Mouse (Mus musculus): ENCODE measurements around the gene Vps35l. TPM values are rescaled to one million over a fixed set of nuclear protein-coding genes. Genes with fewer than 3 reads are reported as not detected.

Vps35l gene
- total RNA-seq, 1 experiment from 2014 or later = 76.6 TPM

DNA sequence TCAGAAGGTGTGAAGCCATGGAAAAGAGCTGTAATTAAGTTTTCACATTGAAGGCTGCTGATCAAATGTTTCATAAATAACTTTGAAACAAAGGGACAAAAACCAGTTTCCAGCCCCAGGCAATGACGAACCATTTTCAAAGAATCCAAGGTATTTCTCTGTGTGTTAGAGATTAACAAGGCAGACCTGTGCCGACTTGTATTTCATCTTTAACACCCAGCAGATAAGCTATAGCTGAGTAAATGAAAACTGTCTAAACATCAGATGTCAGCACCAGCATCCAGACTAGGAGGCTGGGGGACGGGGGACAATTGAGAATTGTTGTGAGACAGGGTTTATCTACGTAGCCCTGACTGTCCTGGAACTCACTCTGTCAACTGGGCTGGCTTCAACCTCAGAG, 143.9 kb downstream of the Vps35l start:
- DNase-seq = no peak

DNA sequence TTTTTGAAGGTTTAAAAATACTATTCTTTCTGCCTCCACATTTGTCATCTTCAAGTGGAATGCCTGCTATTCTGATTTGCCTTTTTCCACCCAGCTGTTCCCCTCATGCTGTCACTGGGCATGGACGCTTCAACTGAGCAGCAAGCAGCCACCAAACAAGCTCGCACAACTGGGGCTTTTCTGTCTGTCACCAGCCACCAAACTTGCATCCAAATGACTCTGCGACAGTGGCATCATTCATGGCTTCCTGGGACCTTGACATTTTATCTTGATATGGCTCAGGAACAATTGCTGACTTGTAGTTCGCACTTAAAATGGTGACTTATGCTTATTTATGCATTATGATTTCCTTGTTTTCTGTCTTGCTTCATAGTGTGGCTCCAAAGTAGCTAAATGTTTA, 144.9 kb downstream of the Vps35l start:
- no peak for DNase-seq

DNA sequence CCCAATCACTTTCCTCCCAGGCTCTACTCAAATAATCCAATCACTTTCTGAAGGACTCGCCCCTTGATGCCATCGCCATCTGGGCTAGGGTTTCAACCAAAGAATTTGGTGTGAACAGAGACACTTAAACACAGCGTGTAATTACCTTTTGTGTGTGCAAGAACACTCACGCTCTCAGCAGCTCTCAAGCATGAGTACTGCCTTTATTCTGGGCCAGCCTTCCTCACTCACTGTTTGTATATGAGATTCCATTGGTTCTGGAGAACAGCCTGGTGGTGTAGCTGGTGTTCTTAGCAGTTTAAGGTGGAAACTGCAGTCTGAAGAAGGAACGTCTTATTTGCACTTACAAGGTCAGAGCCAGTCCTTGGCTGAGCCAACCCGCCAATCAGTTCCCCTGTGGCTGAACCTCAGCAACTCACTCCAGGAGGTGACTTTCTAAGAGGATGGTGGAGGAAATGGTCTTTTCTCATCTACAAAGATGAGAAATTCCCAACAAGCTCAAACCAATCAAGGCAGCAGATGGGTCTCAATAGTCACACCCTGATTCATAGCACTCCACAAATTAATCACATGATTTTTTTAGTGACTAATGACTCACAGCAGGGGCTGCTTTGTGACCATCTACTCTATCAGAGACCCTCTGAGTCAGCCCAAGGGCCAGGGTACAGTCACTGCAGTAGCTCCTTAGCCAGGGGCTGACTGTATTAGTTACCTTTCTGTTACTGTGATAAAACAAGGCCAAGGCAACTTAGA, 147.5 kb downstream of the Vps35l start:
- no peak for DNase-seq

DNA sequence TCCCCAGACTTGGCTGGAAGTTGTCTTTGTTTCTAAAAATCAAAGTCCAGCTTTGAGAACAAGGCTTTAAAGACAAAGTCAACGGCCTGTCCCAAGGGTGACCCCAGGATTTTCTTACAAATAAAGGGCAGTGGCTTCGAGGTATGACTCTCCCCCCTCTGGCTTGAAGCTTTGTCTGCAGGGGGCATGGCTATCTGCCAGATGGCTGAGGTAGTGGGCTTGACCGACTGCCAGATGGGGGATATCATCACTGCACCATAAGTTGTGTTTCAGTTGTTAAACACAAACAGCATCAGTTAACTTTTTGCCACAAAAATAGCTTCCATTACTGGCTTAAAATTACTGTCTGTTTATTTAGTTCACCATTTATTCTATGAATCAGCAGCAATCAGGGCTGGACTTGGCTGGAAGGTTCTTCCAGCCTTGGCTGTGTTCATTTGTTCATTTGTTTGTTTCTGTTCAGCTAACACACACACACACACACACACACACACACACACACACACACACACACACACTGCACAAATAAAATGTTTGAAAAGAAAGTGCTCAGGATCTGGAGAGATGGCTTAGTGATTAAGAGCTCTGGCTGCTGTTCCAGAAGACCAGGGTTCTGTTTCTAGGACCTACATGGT, 149.1 kb downstream of the Vps35l start:
- no peak for DNase-seq

Other genes starting within 250 kb of the Vps35l start
- gene Itpripl2, start 248.3 kb upstream of the Vps35l start, total RNA-seq (2021) = 11.7 and 15.7 TPM in 2 replicates
- gene Coq7, start 206.9 kb upstream of the Vps35l start, total RNA-seq (2021) = 36.9 and 40.3 TPM in 2 replicates
- gene Tmc7, start 155.5 kb upstream of the Vps35l start, total RNA-seq (2021) = 0.52 TPM in 1 of 2 replicates, not detected in the other
- gene Tmc5, start 142.9 kb upstream of the Vps35l start, total RNA-seq (2021) = 0.33 TPM in 1 of 2 replicates, not detected in the other
- 99.1 and 107 TPM in 2 replicates for gene Gde1, start 34.4 kb upstream of the Vps35l start, total RNA-seq (2021)
- 9.4 and 10.4 TPM in 2 replicates for gene Ccp110, start 27.7 kb upstream of the Vps35l start, total RNA-seq (2021)
- 18.9 and 21.2 TPM in 2 replicates for gene Iqck, start 115.5 kb downstream of the Vps35l start, total RNA-seq (2021)
- 63.8 and 70.1 TPM in 2 replicates for gene Knop1, start 116.0 kb downstream of the Vps35l start, total RNA-seq (2021)

Measured in adrenal gland, postnatal 25 days (tissue).